Mouse (Mus musculus): ENCODE data around the gene Gm49392. TPM values are rescaled to one million over a fixed set of nuclear protein-coding genes. Genes with fewer than 3 reads are reported as not detected.

Gm49392 gene
- polyA plus RNA-seq (2012; ENCODE audit: low replicate concordance) = not detected in 2 replicates

GRCm38 (mm10) chr13:60896794-60897193 is at the start of gene Gm49392:
Gene Gm49392, minus strand, starts transcription at chr13:60896894.

GRCm38 (mm10) chr13:60941884-60942283 is 45.2 kb upstream of the Gm49392 start, which contains the start of gene Tpbpa:
Gene Tpbpa, minus strand, starts transcription at chr13:60941984.

GRCm38 (mm10) chr13:60936500-60936901 is 39.8 kb upstream of the Gm49392 start, which contains the start of the genes Gm49391 and Ctla2a:
Gene Gm49391, minus strand, starts transcription at chr13:60936571.
Gene Ctla2a, minus strand, starts transcription at chr13:60936625.

GRCm38 (mm10) chr13:60935490-60935889 is 38.8 kb upstream of the Gm49392 start, which contains the start of gene Gm49393:
Gene Gm49393, minus strand, starts transcription at chr13:60935590.

GRCm38 (mm10) chr13:60904780-60905179 is 8.1 kb upstream of the Gm49392 start, which contains the start of gene Tpbpb:
Gene Tpbpb, minus strand, starts transcription at chr13:60904880.

GRCm38 (mm10) chr13:60897328-60897727 is 634 bp upstream of the Gm49392 start, which contains the start of gene Ctla2b:
Gene Ctla2b, minus strand, starts transcription at chr13:60897447.

GRCm38 (mm10) chr13:60864281-60864680 is 32.4 kb downstream of the Gm49392 start, which contains the start of gene 4930486L24Rik:
Gene 4930486L24Rik, minus strand, starts transcription at chr13:60864475.

GRCm38 (mm10) chr13:60802749-60803148 is 93.9 kb downstream of the Gm49392 start, which contains the start of gene Ctsll3:
Gene Ctsll3, minus strand, starts transcription at chr13:60802849.

Other genes with a start within 250 kb of the Gm49392 start
- gene BC051665, start 110.5 kb downstream of the Gm49392 start, polyA plus RNA-seq (2012; ENCODE audit: low replicate concordance) = not detected in 2 replicates
- not detected in 2 replicates for gene Ctsll3, start 94.0 kb downstream of the Gm49392 start, polyA plus RNA-seq (2012; ENCODE audit: low replicate concordance)
- 0.85 TPM in 1 of 2 replicates, not detected in the other for gene 4930486L24Rik, start 32.4 kb downstream of the Gm49392 start, polyA plus RNA-seq (2012; ENCODE audit: low replicate concordance)
- 0.29 and 0.31 TPM in 2 replicates for gene Ctla2b, start 553 bp upstream of the Gm49392 start, polyA plus RNA-seq (2012; ENCODE audit: low replicate concordance)
- not detected in 2 replicates for gene Tpbpb, start 8.0 kb upstream of the Gm49392 start, polyA plus RNA-seq (2012; ENCODE audit: low replicate concordance)
- not detected in 2 replicates for gene Gm49393, start 38.7 kb upstream of the Gm49392 start, polyA plus RNA-seq (2012; ENCODE audit: low replicate concordance)
- 0.47 TPM in 1 of 2 replicates, not detected in the other for gene Gm49391, start 39.7 kb upstream of the Gm49392 start, polyA plus RNA-seq (2012; ENCODE audit: low replicate concordance)
- 2.0 and 3.2 TPM in 2 replicates for gene Ctla2a, start 39.7 kb upstream of the Gm49392 start, polyA plus RNA-seq (2012; ENCODE audit: low replicate concordance)
- gene Tpbpa, start 45.1 kb upstream of the Gm49392 start, polyA plus RNA-seq (2012; ENCODE audit: low replicate concordance) = not detected in 2 replicates
- gene Ctsj, start 109.1 kb upstream of the Gm49392 start, polyA plus RNA-seq (2012; ENCODE audit: low replicate concordance) = not detected in 2 replicates
- not detected in 2 replicates for gene Ctsq, start 143.7 kb upstream of the Gm49392 start, polyA plus RNA-seq (2012; ENCODE audit: low replicate concordance)